Mouse (Mus musculus) midbrain, embryonic 12.5 days (tissue): ENCODE measurements around the gene Tmem120b. TPM values are rescaled to one million over a fixed set of nuclear protein-coding genes. Genes with fewer than 3 reads are reported as not detected.
"Not testable (repeated sequence)": the region's sequence is repeated elsewhere in the genome, so short reads cannot be mapped to it uniquely, and the experiment has no call there.

Experiments used
- ATAC-seq: fragments of 200-750 bp; cut with Nextera tagmentation; 2 replicates; pipeline ENCODE4 v1.8.0; 2017; ENCODE audit warnings: low read depth, moderate TSS enrichment, moderate library complexity; ENCODE audit not compliant: low FRiP score
- H3K27ac ChIP-seq: fragments of 300-500 bp; sonication (generic); replicated peaks from 2 replicates; pipeline ENCODE4 v1.5.1; 2016; ENCODE audit warnings: mild to moderate bottlenecking
- H3K27me3 ChIP-seq: fragments of 300-500 bp; sonication (generic); 2 replicates; pipeline ENCODE4 v1.6.1; 2016; ENCODE audit warnings: mild to moderate bottlenecking
- H3K36me3 ChIP-seq: fragments of 300-500 bp; sonication (generic); 2 replicates; pipeline ENCODE4 v1.6.1; 2016
- H3K4me1 ChIP-seq: fragments of 300-500 bp; sonication (generic); 2 replicates; pipeline ENCODE4 v1.6.1; 2016
- H3K4me2 ChIP-seq: fragments of 300-500 bp; sonication (generic); replicated peaks from 2 replicates; pipeline ENCODE4 v1.6.1; 2016; ENCODE audit warnings: mild to moderate bottlenecking, moderate library complexity
- H3K4me3 ChIP-seq: fragments of 300-500 bp; sonication (generic); 2 replicates; pipeline ENCODE4 v1.5.1; 2016; ENCODE audit warnings: mild to moderate bottlenecking
- H3K9ac ChIP-seq: fragments of 300-500 bp; sonication (generic); replicated peaks from 2 replicates; pipeline ENCODE4 v1.6.1; 2016; ENCODE audit warnings: mild to moderate bottlenecking, moderate library complexity
- H3K9me3 ChIP-seq: fragments of 300-500 bp; sonication (generic); 2 replicates; pipeline ENCODE4 v1.6.1; 2016; ENCODE audit warnings: mild to moderate bottlenecking
- WGBS: fragments of 180-500 bp; shearing (Covaris S2); methylation state at CpG from one replicate; pipeline ENCODE4 v1.1.7; 2016; 5-methylcytosine and 5-hydroxymethylcytosine counted together
- polyA plus RNA-seq: library from polyadenylated mRNA; unstranded; fragments of >200 nt; fragmentation: Nextera tagmentation; extraction: Ambion mirVana; gene quantifications from 2 replicates; pipeline ENCODE4 v1.2.1, GENCODE M21; 2016

The Tmem120b gene
- polyA plus RNA-seq, 1 experiment from 2014 or later, result 12.7 TPM

GRCm38 (mm10) chr5:123057366-123058250 lies 10.6 kb upstream of the Tmem120b start:
- peaks cover 3% of the 10 kb centered on the region; the same call in 1 of the 2 replicates for H3K4me1 ChIP-seq
- 8% methylated on average over 48 of the region's 48 CpGs for WGBS
- 0 out of 2 replicates have a peak overlapping the region, but pooled peaks have one; percentile 39 for H3K27ac ChIP-seq
- 0 out of 2 replicates have a peak, but pooled peaks cover 2% of the 10 kb centered on the region for H3K9me3 ChIP-seq
- ATAC-seq, result peak; percentile 93
- H3K9ac ChIP-seq, result no peak overlapping the region; the same call in 1 of the 2 replicates
- no peaks in the 10 kb centered on the region for H3K27me3 ChIP-seq
- H3K36me3 ChIP-seq, result no peaks in the 10 kb centered on the region
- peak overlapping the region; percentile 44 for H3K4me3 ChIP-seq
- peak overlapping the region; percentile 51 for H3K4me2 ChIP-seq

GRCm38 (mm10) chr5:123058251-123059102 lies 9.7 kb upstream of the Tmem120b start:
- Histone ChIP-seq H3K36me3 (no peaks in the 10 kb centered on the region), H3K4me1 (peaks cover 3% of the 10 kb centered on the region; the same call in 1 of the 2 replicates), H3K9me3 (0 out of 2 replicates have a peak, but pooled peaks cover 2% of the 10 kb centered on the region), H3K4me2 (peak overlapping the region; percentile 51), H3K27ac (0 out of 2 replicates have a peak overlapping the region, but pooled peaks have one; percentile 39), H3K4me3 (peak overlapping the region; percentile 44), H3K9ac (no peak overlapping the region; the same call in 1 of the 2 replicates), H3K27me3 (no peaks in the 10 kb centered on the region)
- no peak for ATAC-seq
- WGBS, result 48% methylated on average over 16 of the region's 16 CpGs

- no peak for ATAC-seq
- Histone ChIP-seq H3K4me3 (no peak overlapping the region), H3K4me2 (no peak overlapping the region), H3K27me3 (no peaks in the 10 kb centered on the region), H3K27ac (no peak overlapping the region), H3K9me3 (0 out of 2 replicates have a peak, but pooled peaks cover 2% of the 10 kb centered on the region), H3K36me3 (no peaks in the 10 kb centered on the region), H3K4me1 (peaks cover 3% of the 10 kb centered on the region; the same call in 1 of the 2 replicates), H3K9ac (no peak overlapping the region)
- WGBS, result 44% methylated on average over 14 of the region's 14 CpGs
Measured at GRCm38 (mm10) chr5:123059757-123060520, 8.3 kb upstream of the Tmem120b start.

- no peak overlapping the region for H3K4me2 ChIP-seq
- no peaks in the 10 kb centered on the region for H3K27me3 ChIP-seq
- ATAC-seq, result no peak
- no peaks in the 10 kb centered on the region for H3K36me3 ChIP-seq
- WGBS, result 87% methylated on average over 9 of the region's 9 CpGs
- no peak overlapping the region for H3K4me3 ChIP-seq
- no peak overlapping the region for H3K9ac ChIP-seq
- no peak overlapping the region for H3K27ac ChIP-seq
- peaks cover 3% of the 10 kb centered on the region; the same call in 1 of the 2 replicates for H3K4me1 ChIP-seq
- H3K9me3 ChIP-seq, result 0 out of 2 replicates have a peak, but pooled peaks cover 2% of the 10 kb centered on the region
Measured at GRCm38 (mm10) chr5:123060706-123061401, 7.4 kb upstream of the Tmem120b start.

GRCm38 (mm10) chr5:123061402-123061749 lies 6.8 kb upstream of the Tmem120b start:
- 81% methylated on average over 6 of the region's 6 CpGs for WGBS
- not testable (repeated sequence) for H3K36me3 ChIP-seq

GRCm38 (mm10) chr5:123063141-123063540 lies 5.1 kb upstream of the Tmem120b start:
- Histone ChIP-seq H3K4me1 (peaks cover 3% of the 10 kb centered on the region; the same call in 1 of the 2 replicates), H3K36me3 (no peaks in the 10 kb centered on the region), H3K27me3 (no peaks in the 10 kb centered on the region), H3K9ac (no peak overlapping the region), H3K4me3 (no peak overlapping the region), H3K27ac (no peak overlapping the region), H3K4me2 (no peak overlapping the region), H3K9me3 (no peaks in the 10 kb centered on the region)
- WGBS, result 93% methylated on average over 3 of the region's 3 CpGs
- no peak for ATAC-seq

More at GRCm38 (mm10) chr5:123061402-123061749, 6.8 kb upstream of the Tmem120b start:
- not testable (repeated sequence) for H3K4me2 ChIP-seq, H3K9ac ChIP-seq, H3K27me3 ChIP-seq, ATAC-seq, H3K4me3 ChIP-seq, H3K4me1 ChIP-seq, H3K9me3 ChIP-seq, H3K27ac ChIP-seq

GRCm38 (mm10) chr5:123064207-123064606 lies 4.0 kb upstream of the Tmem120b start:
- ATAC-seq, result no peak
- Histone ChIP-seq H3K9ac (no peak overlapping the region), H3K4me1 (no peaks in the 10 kb centered on the region), H3K27me3 (no peaks in the 10 kb centered on the region), H3K36me3 (no peaks in the 10 kb centered on the region), H3K4me3 (no peak overlapping the region), H3K27ac (no peak overlapping the region), H3K4me2 (no peak overlapping the region), H3K9me3 (no peaks in the 10 kb centered on the region)
- 33% methylated on average over 6 of the region's 6 CpGs for WGBS

- H3K4me3 ChIP-seq, result no peak overlapping the region
- no peak for ATAC-seq
- H3K4me1 ChIP-seq, result no peaks in the 10 kb centered on the region
- no peak overlapping the region for H3K9ac ChIP-seq
- no peaks in the 10 kb centered on the region for H3K27me3 ChIP-seq
- no peaks in the 10 kb centered on the region for H3K36me3 ChIP-seq
- H3K27ac ChIP-seq, result no peak overlapping the region
- H3K9me3 ChIP-seq, result peaks cover 3% of the 10 kb centered on the region; the same call in 1 of the 2 replicates
- 30% methylated on average over 6 of the region's 6 CpGs for WGBS
- H3K4me2 ChIP-seq, result no peak overlapping the region
Measured at GRCm38 (mm10) chr5:123067395-123067995, 720 bp upstream of the Tmem120b start.

GRCm38 (mm10) chr5:123068714-123069113 lies 499 bp downstream of the Tmem120b start:
- no peaks in the 10 kb centered on the region for H3K4me1 ChIP-seq
- no peak overlapping the region for H3K9ac ChIP-seq
- peaks cover 3% of the 10 kb centered on the region; the same call in 1 of the 2 replicates for H3K9me3 ChIP-seq
- no peaks in the 10 kb centered on the region for H3K27me3 ChIP-seq
- 94% methylated on average over 2 of the region's 2 CpGs for WGBS
- H3K36me3 ChIP-seq, result no peaks in the 10 kb centered on the region
- H3K4me3 ChIP-seq, result no peak overlapping the region
- no peak for ATAC-seq
- H3K4me2 ChIP-seq, result no peak overlapping the region
- H3K27ac ChIP-seq, result no peak overlapping the region

GRCm38 (mm10) chr5:123075576-123076418 lies 7.6 kb downstream of the Tmem120b start:
- no peaks in the 10 kb centered on the region for H3K36me3 ChIP-seq
- H3K9ac ChIP-seq, result peak overlapping the region; percentile 73
- peak overlapping the region; percentile 71 for H3K4me3 ChIP-seq
- peak overlapping the region; percentile 57 for H3K27ac ChIP-seq
- H3K4me2 ChIP-seq, result peak overlapping the region; percentile 97
- H3K27me3 ChIP-seq, result peaks cover 11% of the 10 kb centered on the region; the same call in 1 of the 2 replicates
- WGBS, result 7% methylated on average over 45 of the region's 45 CpGs
- H3K4me1 ChIP-seq, result peaks cover 23% of the 10 kb centered on the region
- H3K9me3 ChIP-seq, result no peaks in the 10 kb centered on the region
- ATAC-seq, result peak; percentile 95
